Mouse (Mus musculus): ENCODE data around the gene Banp. TPM values are rescaled to one million over a fixed set of nuclear protein-coding genes. Genes with fewer than 3 reads are reported as not detected.

Gene Banp
- total RNA-seq, 2 experiments from 2014 or later = 8.5 to 19.2 TPM

Small RNAs within 50 kb of the gene (microRNA-seq; reads per million reads assigned to microRNA genes)
- gene Mir7237 (ENCODE audit: borderline number of aligned reads in 2 of 2) = 0 to 0.72 reads per million in 2 experiments

Other genes with a start within 250 kb of the Banp start
- under 1 TPM in 1 of 2 experiments, not detected in 1; 0.08 TPM for gene Jph3, start 220.1 kb upstream of the Banp start, total RNA-seq (2021)
- 10 to 100 TPM; 12.2 to 12.3 TPM for gene Klhdc4, start 120.2 kb upstream of the Banp start, total RNA-seq (2021)
- 1 to 10 TPM; 3.1 to 3.6 TPM for gene Slc7a5, start 42.1 kb upstream of the Banp start, total RNA-seq (2021)
- gene Car5a, start 4.8 kb upstream of the Banp start, total RNA-seq (2021) = not detected

Measured in heart, postnatal 36 days (tissue).